Mouse (Mus musculus): ENCODE measurements around the gene Atp6v1g2.

GRCm38 (mm10) chr17:35204494-35205379 is 28.7 kb upstream of the Atp6v1g2 start, which contains the start of gene Lta:
- TF ChIP-seq CTCF (conservative IDR thresholded peaks at IDR 0.05; ENCODE audit: low read length) (no peak), POU5F1 (IDR thresholded peaks at IDR 0.05; ENCODE audit: borderline replicate concordance, low read length) (no peak)
